Mouse (Mus musculus) lung, postnatal 0 days (tissue): ENCODE measurements around the gene Rps9. TPM values are rescaled to one million over a fixed set of nuclear protein-coding genes. Genes with fewer than 3 reads are reported as not detected.

ENCODE experiments used
- ATAC-seq: fragments of 200-750 bp; cut with Nextera tagmentation; 2 replicates; pipeline ENCODE4 v1.8.0; 2017; ENCODE audit warnings: moderate library complexity
- DNase-seq: peaks from one replicate; pipeline ENCODE4 v3.0.0-alpha.2; 2016; ENCODE audit warnings: low spot score
- H3K27ac ChIP-seq: fragments of 300-500 bp; sonication (generic); 2 replicates; pipeline ENCODE4 v1.5.1; 2014; ENCODE audit warnings: antibody characterized with exemption, mild to moderate bottlenecking, low read length, mixed read lengths
- H3K27me3 ChIP-seq: fragments of 300-500 bp; sonication (generic); replicated peaks from 2 replicates; pipeline ENCODE4 v1.6.1; 2014; ENCODE audit warnings: low read length, mixed read lengths; ENCODE audit not compliant: insufficient read depth
- H3K36me3 ChIP-seq: fragments of 300-500 bp; sonication (generic); 2 replicates; pipeline ENCODE4 v1.6.1; 2014; ENCODE audit warnings: low read length, mixed read lengths; ENCODE audit not compliant: insufficient read depth
- H3K4me1 ChIP-seq: fragments of 300-500 bp; sonication (generic); 2 replicates; pipeline ENCODE4 v1.6.1; 2014; ENCODE audit warnings: antibody characterized with exemption, low read depth, low read length, mixed read lengths; ENCODE audit not compliant: insufficient read depth
- H3K4me2 ChIP-seq: fragments of 300-500 bp; sonication (generic); replicated peaks from 2 replicates; pipeline ENCODE4 v1.6.1; 2014; ENCODE audit warnings: low read depth, mild to moderate bottlenecking, low read length, moderate library complexity, mixed read lengths
- H3K4me3 ChIP-seq: fragments of 300-500 bp; sonication (generic); 2 replicates; pipeline ENCODE4 v1.5.1; 2014; ENCODE audit warnings: low read depth, low read length
- H3K9ac ChIP-seq: fragments of 300-500 bp; sonication (generic); replicated peaks from 2 replicates; pipeline ENCODE4 v1.6.1; 2014; ENCODE audit warnings: low read depth, mild to moderate bottlenecking
- H3K9me3 ChIP-seq: fragments of 300-500 bp; sonication (generic); 2 replicates; pipeline ENCODE4 v1.6.1; 2016; ENCODE audit warnings: low read length, mixed read lengths
- CTCF ChIP-seq: IDR thresholded peaks from 2 replicates; pipeline ENCODE4 v1.5.1; 2016; ENCODE audit warnings: antibody characterized with exemption, mild to moderate bottlenecking
- EP300 ChIP-seq: IDR thresholded peaks from 2 replicates; pipeline ENCODE4 v1.6.1; 2016; ENCODE audit warnings: antibody characterized with exemption, mild to moderate bottlenecking, control low read depth
- WGBS: fragments of 180-500 bp; shearing (Covaris S2); extraction: QIAGEN DNeasy Blood & Tissue Kit; methylation state at CpG from one replicate; pipeline ENCODE4 v1.1.7; 2014; 5-methylcytosine and 5-hydroxymethylcytosine counted together
- polyA plus RNA-seq: library from polyadenylated mRNA; unstranded; fragments of >200 nt; fragmentation: Nextera tagmentation; extraction: Ambion mirVana; gene quantifications from 2 replicates; pipeline ENCODE4 v1.2.1, GENCODE M21; 2015

Gene Rps9
- 1,058 and 1,064 TPM in 2 replicates for polyA plus RNA-seq

DNA sequence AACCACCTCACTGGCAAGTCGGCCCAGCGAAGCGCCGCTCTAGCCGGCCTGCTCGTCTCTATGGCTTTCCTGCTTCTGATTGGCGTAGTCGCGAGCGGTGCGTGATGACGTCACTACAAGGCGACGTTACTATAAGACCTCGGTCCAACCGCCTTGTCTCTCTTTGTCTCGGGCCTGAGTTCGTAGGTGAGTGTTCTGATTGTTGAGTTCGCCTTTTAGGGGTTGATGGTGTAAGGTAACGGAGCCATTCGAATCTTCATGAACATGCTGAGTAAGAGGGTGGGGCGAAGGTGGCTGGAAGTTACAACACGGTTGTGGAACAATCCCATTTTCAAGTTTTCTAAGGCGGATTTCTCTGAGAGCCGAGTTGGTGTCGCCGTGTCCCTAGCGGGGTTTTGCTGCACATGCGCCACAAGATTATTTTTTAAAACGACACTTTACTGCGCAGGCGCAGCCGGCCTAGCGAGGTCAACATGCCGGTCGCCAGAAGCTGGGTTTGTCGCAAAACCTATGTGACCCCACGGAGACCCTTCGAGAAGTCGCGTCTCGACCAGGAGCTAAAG lies at the start of gene Rps9:
Rps9 (plus strand) TSS at position 115 of the 563 bp plus-strand sequence.
- Histone ChIP-seq H3K27ac (peak within 1 kb of the TSS; percentile 88), H3K4me2 (peak within 1 kb of the TSS; percentile 88), H3K9me3 (no peaks in the 10 kb centered on the region), H3K36me3 (peaks cover 9% of the 10 kb centered on the region; the same call in 1 of the 2 replicates), H3K4me3 (peak within 1 kb of the TSS; percentile 66), H3K9ac (peak within 1 kb of the TSS; percentile 45), H3K4me1 (peaks cover 13% of the 10 kb centered on the region; the same call in 1 of the 2 replicates), H3K27me3 (no peaks in the 10 kb centered on the region)
- WGBS: 1% methylated on average over 42 of the region's 42 CpGs
- ATAC-seq (peak; percentile 96), DNase-seq (peak; percentile 99)
- TF ChIP-seq CTCF (peak; percentile 49), EP300 (no peak; the same call in 1 of the 2 replicates)

DNA sequence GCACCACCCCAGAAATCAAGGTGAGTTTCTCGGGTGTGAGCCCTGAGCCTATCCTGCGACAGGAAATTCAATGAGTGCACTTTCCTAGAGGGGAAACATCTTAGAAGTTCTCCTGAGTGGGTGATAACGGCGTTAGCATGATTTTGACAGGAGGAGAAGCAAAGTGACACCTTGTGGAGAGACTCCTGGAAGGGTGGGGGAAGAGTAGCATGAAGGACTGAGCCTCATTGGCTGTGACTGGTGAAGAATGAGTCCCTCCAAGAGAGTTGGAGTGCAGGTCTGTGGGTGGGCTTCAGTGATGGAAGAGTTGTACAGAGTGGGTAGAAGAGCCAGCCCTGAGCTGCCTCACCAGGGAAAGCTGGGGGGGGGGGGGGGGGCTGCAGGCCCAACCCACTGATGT lies 46.8 kb upstream of the Rps9 start:
- peaks cover 79% of the 10 kb centered on the region for H3K36me3 ChIP-seq
- no peak overlapping the region for H3K9ac ChIP-seq
- H3K27me3 ChIP-seq: no peaks in the 10 kb centered on the region
- WGBS: 71% methylated on average over 4 of the region's 4 CpGs
- ATAC-seq (no peak), DNase-seq (no peak)
- no peak overlapping the region for H3K27ac ChIP-seq
- H3K4me3 ChIP-seq: no peak overlapping the region
- H3K4me2 ChIP-seq: no peak overlapping the region
- no peaks in the 10 kb centered on the region for H3K9me3 ChIP-seq
- no peaks in the 10 kb centered on the region for H3K4me1 ChIP-seq
- TF ChIP-seq EP300 (no peak), CTCF (no peak)

DNA sequence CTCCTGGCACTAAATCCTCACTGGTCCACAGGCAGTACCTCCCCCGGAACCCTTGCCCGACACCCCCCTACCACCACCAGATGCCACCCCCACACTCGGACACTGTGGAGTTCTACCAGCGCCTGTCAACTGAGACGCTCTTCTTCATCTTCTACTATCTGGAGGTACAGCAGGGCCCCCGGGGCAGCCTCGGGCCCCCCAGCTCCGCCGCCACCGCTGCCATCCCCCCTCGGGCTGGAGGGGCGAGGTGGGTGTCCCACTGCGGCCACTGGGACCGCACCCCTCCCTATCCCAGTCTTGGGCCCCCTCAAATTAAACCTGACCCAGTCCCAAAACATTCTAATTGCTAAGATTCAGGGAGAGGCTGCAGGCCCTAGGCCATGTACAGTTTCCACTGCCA lies 45.2 kb upstream of the Rps9 start:
- no peak for DNase-seq
- no peak for ATAC-seq
- Histone ChIP-seq H3K4me2 (no peak overlapping the region), H3K9me3 (no peaks in the 10 kb centered on the region), H3K4me1 (no peaks in the 10 kb centered on the region), H3K36me3 (peaks cover 63% of the 10 kb centered on the region), H3K9ac (no peak overlapping the region), H3K27me3 (no peaks in the 10 kb centered on the region), H3K27ac (no peak overlapping the region), H3K4me3 (no peak overlapping the region)
- WGBS: 91% methylated on average over 14 of the region's 14 CpGs
- TF ChIP-seq EP300 (no peak), CTCF (no peak)

DNA sequence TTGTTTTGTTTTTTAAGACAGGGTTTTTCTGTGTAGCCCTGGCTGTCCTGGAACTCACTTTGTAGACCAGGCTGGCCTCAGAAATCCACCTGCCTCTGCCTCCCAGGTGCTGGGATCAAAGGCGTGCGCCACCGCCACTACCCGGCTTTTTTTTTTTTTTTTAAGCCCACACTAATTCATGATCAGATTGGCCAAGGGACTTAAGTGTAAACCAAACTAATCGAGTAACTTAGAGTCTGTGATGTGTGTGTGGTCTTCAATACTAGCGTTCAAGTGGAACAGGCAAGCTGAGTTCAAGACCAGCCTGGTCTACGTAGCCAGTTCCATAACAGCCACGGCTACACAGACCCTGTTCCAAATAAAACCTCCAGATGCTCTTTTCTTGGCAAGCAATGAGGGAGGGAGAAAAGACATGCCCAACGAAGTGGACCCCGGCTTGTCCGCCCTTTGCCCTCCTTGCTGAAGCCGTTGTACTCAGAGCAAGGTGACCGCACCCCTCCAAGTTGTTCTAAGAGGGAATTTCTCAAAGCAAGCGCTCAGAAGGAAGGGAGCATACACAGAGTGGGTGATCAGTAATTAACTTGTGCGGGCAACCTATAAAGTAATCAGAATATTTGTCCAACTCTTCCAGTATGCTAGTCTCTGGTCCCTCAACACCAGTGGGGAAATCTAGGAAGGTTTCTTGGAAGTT lies 39.1 kb upstream of the Rps9 start:
- Histone ChIP-seq H3K27ac (peak overlapping the region; percentile 90), H3K9ac (peak overlapping the region; percentile 70), H3K4me3 (peak overlapping the region; percentile 59), H3K27me3 (no peaks in the 10 kb centered on the region), H3K4me1 (peaks cover 8% of the 10 kb centered on the region), H3K36me3 (peaks cover 18% of the 10 kb centered on the region), H3K4me2 (peak overlapping the region; percentile 68), H3K9me3 (no peaks in the 10 kb centered on the region)
- DNase-seq (peak; percentile 72), ATAC-seq (peak; percentile 41)
- no peak for TF ChIP-seq CTCF
- TF ChIP-seq EP300: peak; percentile 23; the same call in 1 of the 2 replicates
- WGBS: 22% methylated on average over 15 of the region's 15 CpGs

DNA sequence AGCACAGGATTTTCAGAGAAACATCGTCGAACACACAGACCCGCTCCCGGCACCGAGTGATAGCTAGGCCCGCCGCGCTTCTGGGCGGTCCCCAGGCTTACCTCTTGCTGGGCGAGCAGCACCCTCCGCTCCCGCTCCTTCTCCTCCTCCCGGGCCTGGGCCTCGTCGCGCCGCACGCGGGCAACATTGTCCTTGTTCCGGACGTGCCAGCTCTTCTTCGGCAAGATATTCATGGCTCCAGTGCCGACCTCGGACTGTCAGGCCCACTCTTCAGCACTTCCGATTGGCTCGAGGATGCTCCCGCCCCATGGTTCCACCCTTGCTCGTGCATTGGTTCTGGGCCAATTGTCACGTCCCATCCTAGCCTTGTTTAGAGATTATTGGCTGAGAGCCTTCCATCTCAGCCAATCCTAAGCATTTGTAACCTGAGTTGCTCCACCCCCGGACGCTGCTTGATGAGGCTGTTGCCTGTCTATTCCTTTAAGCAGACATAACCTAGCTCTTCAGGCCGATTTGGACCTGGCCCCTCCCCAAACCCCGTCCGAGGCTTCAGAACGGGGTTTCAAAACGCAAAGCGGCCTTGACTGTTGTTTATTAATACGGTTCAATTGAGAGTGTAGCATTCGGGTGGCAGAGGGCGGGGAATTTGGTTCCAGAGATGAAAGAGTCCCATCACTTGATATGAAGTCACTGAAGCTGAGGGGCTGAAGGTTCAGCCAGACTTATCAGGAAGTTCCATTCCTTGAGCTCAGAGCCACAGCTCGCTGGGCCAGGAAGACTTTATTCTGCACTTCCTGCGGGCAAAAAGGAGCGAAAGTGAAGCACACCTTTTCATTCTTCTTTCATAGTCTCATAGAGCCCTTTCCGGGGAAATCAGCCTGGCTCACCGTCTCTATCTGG lies 38.3 kb upstream of the Rps9 start, which contains the start of gene Leng1:
Leng1 (minus strand) TSS at position 626 of the 900 bp plus-strand sequence.
- no peaks in the 10 kb centered on the region for H3K9me3 ChIP-seq
- DNase-seq (peak; percentile 99), ATAC-seq (peak; percentile 99)
- H3K4me3 ChIP-seq: peak within 1 kb of the TSS; percentile 59
- peaks cover 10% of the 10 kb centered on the region for H3K36me3 ChIP-seq
- H3K4me1 ChIP-seq: peaks cover 8% of the 10 kb centered on the region
- no peaks in the 10 kb centered on the region for H3K27me3 ChIP-seq
- no peak for TF ChIP-seq CTCF
- TF ChIP-seq EP300: no peak
- H3K9ac ChIP-seq: peak within 1 kb of the TSS; percentile 70
- 2% methylated on average over 45 of the region's 45 CpGs for WGBS
- peak within 1 kb of the TSS; percentile 68 for H3K4me2 ChIP-seq
- peak within 1 kb of the TSS; percentile 90 for H3K27ac ChIP-seq

DNA sequence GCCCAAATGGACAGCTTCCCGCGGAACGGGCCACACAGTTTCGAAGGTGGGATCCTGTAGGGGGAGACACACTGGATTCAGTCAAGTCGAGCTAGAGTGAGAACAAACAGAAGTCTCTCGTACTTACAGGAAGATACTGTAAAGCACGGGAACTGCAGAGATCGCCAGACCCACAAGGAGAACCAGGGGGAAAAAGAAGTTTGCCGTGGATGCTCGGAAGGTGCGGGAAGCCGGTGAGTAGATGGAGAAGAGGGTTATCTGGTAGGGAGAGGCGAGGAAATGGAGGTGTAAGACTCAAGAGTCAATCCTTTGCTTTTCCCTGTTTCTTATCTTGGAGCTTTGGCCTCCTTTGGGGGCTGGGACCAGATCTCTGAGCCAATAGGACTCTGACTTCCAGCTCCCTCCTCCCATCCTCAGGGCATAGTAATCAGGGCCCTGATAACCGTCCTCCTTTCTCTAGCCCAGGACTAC lies 36.8 kb upstream of the Rps9 start:
- WGBS: 9% methylated on average over 14 of the region's 14 CpGs
- Histone ChIP-seq H3K4me3 (peak overlapping the region; percentile 11; the same call in 1 of the 2 replicates), H3K36me3 (no peaks in the 10 kb centered on the region), H3K9ac (no peak overlapping the region), H3K27me3 (no peaks in the 10 kb centered on the region), H3K4me1 (peaks cover 8% of the 10 kb centered on the region), H3K27ac (no peak overlapping the region), H3K4me2 (peak overlapping the region; percentile 11; the same call in 1 of the 2 replicates), H3K9me3 (no peaks in the 10 kb centered on the region)
- no peak for ATAC-seq
- DNase-seq: peak; percentile 39
- TF ChIP-seq EP300 (no peak), CTCF (peak; percentile 50)
